Mouse (Mus musculus): Measurements from ENCODE around the gene Rsu1. TPM values are rescaled to one million over a fixed set of nuclear protein-coding genes. Genes with fewer than 3 reads are reported as not detected.

The Rsu1 gene
- 73.4 and 78.0 TPM in 2 replicates for polyA plus RNA-seq (2015; fragmentation: Nextera tagmentation; extraction: Ambion mirVana)

GRCm38 (mm10) chr2:13271165-13271957 is at the start of gene Rsu1:
Gene Rsu1 (minus strand): TSS chr2:13271415.
- WGBS = 1% methylated on average over 37 of the region's 37 CpGs
- no peaks in the 10 kb centered on the region for H3K36me3 ChIP-seq
- no peaks in the 10 kb centered on the region for H3K27me3 ChIP-seq
- peaks cover 15% of the 10 kb centered on the region for H3K4me1 ChIP-seq (replicated peaks)
- peak within 1 kb of the TSS; percentile 84 for H3K4me2 ChIP-seq
- ATAC-seq (ENCODE audit: low FRiP score, low read depth) = peak; percentile 99
- peak within 1 kb of the TSS; percentile 54 for H3K9ac ChIP-seq
- peak within 1 kb of the TSS; percentile 65 for H3K27ac ChIP-seq (replicated peaks)
- H3K9me3 ChIP-seq = no peaks in the 10 kb centered on the region
- peak within 1 kb of the TSS; percentile 67 for H3K4me3 ChIP-seq

- Histone ChIP-seq H3K9ac (no peak overlapping the region), H3K27me3 (no peaks in the 10 kb centered on the region), H3K36me3 (no peaks in the 10 kb centered on the region), H3K4me3 (no peak overlapping the region), H3K4me1 (replicated peaks) (no peaks in the 10 kb centered on the region), H3K4me2 (no peak overlapping the region), H3K27ac (replicated peaks) (no peak overlapping the region), H3K9me3 (no peaks in the 10 kb centered on the region)
- 89% methylated on average over 3 of the region's 3 CpGs for WGBS
- ATAC-seq (ENCODE audit: low FRiP score, low read depth) = no peak
These were observed 32.2 kb upstream of the Rsu1 start for GRCm38 (mm10) chr2:13303376-13303775.

GRCm38 (mm10) chr2:13299031-13299430 is 27.8 kb upstream of the Rsu1 start:
- no peak overlapping the region for H3K4me2 ChIP-seq
- WGBS = 29% methylated on average over 3 of the region's 3 CpGs
- H3K4me3 ChIP-seq = no peak overlapping the region
- no peaks in the 10 kb centered on the region for H3K36me3 ChIP-seq
- no peak overlapping the region for H3K9ac ChIP-seq
- no peaks in the 10 kb centered on the region for H3K4me1 ChIP-seq (replicated peaks)
- no peak overlapping the region for H3K27ac ChIP-seq (replicated peaks)
- H3K9me3 ChIP-seq = no peaks in the 10 kb centered on the region
- peak; percentile 88 for ATAC-seq (ENCODE audit: low FRiP score, low read depth)
- H3K27me3 ChIP-seq = no peaks in the 10 kb centered on the region

- H3K9ac ChIP-seq = no peak overlapping the region
- H3K9me3 ChIP-seq = no peaks in the 10 kb centered on the region
- no peaks in the 10 kb centered on the region for H3K27me3 ChIP-seq
- no peak overlapping the region for H3K27ac ChIP-seq (replicated peaks)
- H3K4me1 ChIP-seq (replicated peaks) = no peaks in the 10 kb centered on the region
- ATAC-seq (ENCODE audit: low FRiP score, low read depth) = no peak
- 46% methylated on average over 5 of the region's 5 CpGs for WGBS
- no peak overlapping the region for H3K4me2 ChIP-seq
- no peak overlapping the region for H3K4me3 ChIP-seq
- H3K36me3 ChIP-seq = no peaks in the 10 kb centered on the region
These were observed 26.5 kb upstream of the Rsu1 start for GRCm38 (mm10) chr2:13297733-13298132.

- Histone ChIP-seq H3K27ac (replicated peaks) (no peak overlapping the region), H3K9ac (no peak overlapping the region), H3K4me1 (replicated peaks) (no peaks in the 10 kb centered on the region), H3K4me2 (no peak overlapping the region), H3K9me3 (no peaks in the 10 kb centered on the region), H3K36me3 (no peaks in the 10 kb centered on the region), H3K4me3 (no peak overlapping the region), H3K27me3 (no peaks in the 10 kb centered on the region)
- ATAC-seq (ENCODE audit: low FRiP score, low read depth) = 0 out of 2 replicates have a peak, but pooled peaks have one; percentile 45
- WGBS = 0% methylated on average over 1 of the region's 1 CpGs
These were observed 19.4 kb upstream of the Rsu1 start for GRCm38 (mm10) chr2:13290661-13291060.

GRCm38 (mm10) chr2:13290070-13290469 is 18.9 kb upstream of the Rsu1 start:
- H3K4me3 ChIP-seq = no peak overlapping the region
- H3K9me3 ChIP-seq = no peaks in the 10 kb centered on the region
- H3K27me3 ChIP-seq = no peaks in the 10 kb centered on the region
- no peak overlapping the region for H3K27ac ChIP-seq (replicated peaks)
- H3K4me2 ChIP-seq = no peak overlapping the region
- 82% methylated on average over 3 of the region's 3 CpGs for WGBS
- ATAC-seq (ENCODE audit: low FRiP score, low read depth) = no peak
- H3K4me1 ChIP-seq (replicated peaks) = no peaks in the 10 kb centered on the region
- no peak overlapping the region for H3K9ac ChIP-seq
- H3K36me3 ChIP-seq = no peaks in the 10 kb centered on the region

- 55% methylated on average over 10 of the region's 10 CpGs for WGBS
- no peak overlapping the region for H3K4me2 ChIP-seq
These were observed 7.1 kb upstream of the Rsu1 start for GRCm38 (mm10) chr2:13278114-13278862.

GRCm38 (mm10) chr2:13275874-13276273 is 4.7 kb upstream of the Rsu1 start:
- no peak overlapping the region for H3K9ac ChIP-seq
- 54% methylated on average over 7 of the region's 7 CpGs for WGBS
- no peak overlapping the region for H3K4me3 ChIP-seq
- H3K27me3 ChIP-seq = no peaks in the 10 kb centered on the region
- no peaks in the 10 kb centered on the region for H3K36me3 ChIP-seq
- ATAC-seq (ENCODE audit: low FRiP score, low read depth) = no peak
- no peak overlapping the region for H3K27ac ChIP-seq (replicated peaks)
- peaks cover 5% of the 10 kb centered on the region for H3K4me1 ChIP-seq (replicated peaks)
- no peak overlapping the region for H3K4me2 ChIP-seq
- H3K9me3 ChIP-seq = no peaks in the 10 kb centered on the region

More at GRCm38 (mm10) chr2:13278114-13278862, 7.1 kb upstream of the Rsu1 start:
- Histone ChIP-seq H3K4me3 (no peak overlapping the region), H3K9me3 (no peaks in the 10 kb centered on the region), H3K36me3 (no peaks in the 10 kb centered on the region), H3K27ac (replicated peaks) (no peak overlapping the region), H3K4me1 (replicated peaks) (no peaks in the 10 kb centered on the region), H3K9ac (no peak overlapping the region), H3K27me3 (no peaks in the 10 kb centered on the region)
- peak; percentile 55; the same call in 1 of the 2 replicates for ATAC-seq (ENCODE audit: low FRiP score, low read depth)

GRCm38 (mm10) chr2:13270736-13271135 is 479 bp downstream of the Rsu1 start:
- H3K27ac ChIP-seq (replicated peaks) = peak overlapping the region; percentile 65
- WGBS = 57% methylated on average over 8 of the region's 8 CpGs

GRCm38 (mm10) chr2:13268681-13269293 is 2.4 kb downstream of the Rsu1 start:
- H3K9me3 ChIP-seq = no peaks in the 10 kb centered on the region
- 93% methylated on average over 4 of the region's 4 CpGs for WGBS
- H3K9ac ChIP-seq = no peak overlapping the region
- H3K4me1 ChIP-seq (replicated peaks) = peaks cover 15% of the 10 kb centered on the region
- no peak overlapping the region for H3K4me3 ChIP-seq
- H3K27ac ChIP-seq (replicated peaks) = no peak overlapping the region
- no peak for ATAC-seq (ENCODE audit: low FRiP score, low read depth)
- no peaks in the 10 kb centered on the region for H3K27me3 ChIP-seq
- H3K36me3 ChIP-seq = no peaks in the 10 kb centered on the region
- no peak overlapping the region for H3K4me2 ChIP-seq

More at GRCm38 (mm10) chr2:13270736-13271135, 479 bp downstream of the Rsu1 start:
- no peaks in the 10 kb centered on the region for H3K36me3 ChIP-seq
- peak overlapping the region; percentile 84 for H3K4me2 ChIP-seq
- no peaks in the 10 kb centered on the region for H3K9me3 ChIP-seq
- ATAC-seq (ENCODE audit: low FRiP score, low read depth) = no peak
- peak overlapping the region; percentile 67 for H3K4me3 ChIP-seq
- H3K4me1 ChIP-seq (replicated peaks) = peaks cover 15% of the 10 kb centered on the region
- no peaks in the 10 kb centered on the region for H3K27me3 ChIP-seq
- peak overlapping the region; percentile 54 for H3K9ac ChIP-seq

- WGBS = 42% methylated on average over 4 of the region's 4 CpGs
- no peak for ATAC-seq (ENCODE audit: low FRiP score, low read depth)
- H3K36me3 ChIP-seq = no peaks in the 10 kb centered on the region
- H3K9me3 ChIP-seq = no peaks in the 10 kb centered on the region
- no peak overlapping the region for H3K4me2 ChIP-seq
- H3K4me3 ChIP-seq = no peak overlapping the region
- no peak overlapping the region for H3K9ac ChIP-seq
- H3K27ac ChIP-seq (replicated peaks) = no peak overlapping the region
- no peaks in the 10 kb centered on the region for H3K27me3 ChIP-seq
- H3K4me1 ChIP-seq (replicated peaks) = 0 out of 2 replicates have a peak, but pooled peaks cover under 1% of the 10 kb centered on the region
These were observed 6.3 kb downstream of the Rsu1 start for GRCm38 (mm10) chr2:13264875-13265274.

GRCm38 (mm10) chr2:13263150-13263549 is 8.1 kb downstream of the Rsu1 start:
- Histone ChIP-seq H3K4me2 (no peak overlapping the region), H3K36me3 (no peaks in the 10 kb centered on the region), H3K27ac (replicated peaks) (no peak overlapping the region), H3K9me3 (no peaks in the 10 kb centered on the region), H3K9ac (no peak overlapping the region), H3K4me1 (replicated peaks) (no peaks in the 10 kb centered on the region), H3K4me3 (no peak overlapping the region), H3K27me3 (no peaks in the 10 kb centered on the region)
- WGBS = 78% methylated on average over 4 of the region's 4 CpGs
- no peak for ATAC-seq (ENCODE audit: low FRiP score, low read depth)

All from hindbrain, embryonic 15.5 days (tissue).